Mouse (Mus musculus): ENCODE data around the gene Tbx21.

The Tbx21 gene

GRCm38 (mm10) chr11:97114671-97115601 is at the start of gene Tbx21:
Tbx21 (minus strand) TSS chr11:97115331.
- peak; percentile 66 for DNase-seq

DNA sequence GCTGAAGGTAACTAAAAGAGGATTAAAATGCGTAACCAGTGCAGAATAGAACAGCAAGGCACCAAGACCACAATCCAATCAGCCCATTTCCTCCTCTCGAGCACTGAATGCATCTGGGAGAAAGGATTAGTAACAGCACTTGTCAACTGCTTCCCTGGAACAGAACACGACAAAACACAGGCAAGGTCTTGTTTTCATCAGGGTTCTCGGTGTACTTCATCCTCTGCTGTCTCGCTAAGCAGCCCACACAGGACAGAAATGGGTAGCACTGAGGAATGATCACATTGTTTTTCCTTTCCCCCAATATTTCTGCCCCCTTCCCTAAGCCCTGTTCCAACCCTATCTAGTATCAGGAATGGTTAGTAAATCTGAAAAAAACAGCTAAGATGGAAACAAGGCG is 45.2 kb upstream of the Tbx21 start:
- DNase-seq: no peak

- DNase-seq: no peak
Observed at GRCm38 (mm10) chr11:97156999-97157398, 41.9 kb upstream of the Tbx21 start.

- DNase-seq: peak; percentile 56
Observed at GRCm38 (mm10) chr11:97152662-97153287, 37.6 kb upstream of the Tbx21 start.

DNA sequence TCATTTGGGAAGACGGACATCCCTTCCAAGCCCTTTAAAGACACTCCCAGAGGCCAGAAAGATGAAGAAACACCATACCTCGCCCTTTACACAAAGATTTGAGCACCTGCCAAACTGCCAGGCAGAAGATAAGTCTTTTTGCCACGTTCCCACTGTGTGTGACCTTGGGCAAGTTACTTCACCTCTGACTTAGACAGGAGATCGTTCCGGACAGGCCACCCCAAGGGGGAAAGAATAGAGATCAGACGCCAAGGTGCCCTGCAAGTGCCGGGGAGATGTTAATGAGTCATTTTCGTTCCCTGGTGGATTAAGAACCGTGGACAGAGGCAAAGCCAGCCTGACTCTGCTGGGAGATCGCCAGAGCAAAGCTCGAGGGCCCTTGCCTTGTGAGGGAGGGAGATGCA is 36.9 kb upstream of the Tbx21 start:
- DNase-seq: peak; percentile 53

DNA sequence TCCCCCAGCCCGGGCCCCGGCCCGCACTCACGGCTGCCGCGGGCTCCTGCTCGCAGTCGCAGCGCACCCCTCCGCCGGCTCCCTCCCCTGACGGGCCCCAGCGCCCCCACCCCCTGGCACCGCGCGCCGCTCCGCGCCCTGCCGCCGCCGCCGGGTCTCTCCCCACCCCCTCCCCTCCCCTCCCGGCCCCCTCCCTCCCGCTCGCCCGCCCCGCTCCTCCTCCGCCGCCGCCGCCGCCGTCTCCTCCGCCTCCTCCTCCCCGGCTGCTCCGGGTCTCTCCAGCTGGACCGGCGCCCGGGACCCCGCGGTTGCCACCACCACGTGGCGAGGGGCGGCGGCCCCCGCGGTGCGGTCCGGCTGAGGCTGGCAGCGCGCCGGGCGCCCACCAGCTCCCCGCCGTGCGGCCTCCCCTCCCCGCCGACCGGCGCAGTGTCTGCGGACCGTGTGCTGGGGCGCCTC is 36.2 kb upstream of the Tbx21 start, which contains the start of gene Tbkbp1:
Gene Tbkbp1, minus strand, starts transcription at position 153 of the 459 bp plus-strand sequence.
- peak; percentile 68 for DNase-seq

- DNase-seq: peak; percentile 92
Observed at GRCm38 (mm10) chr11:97150411-97151330, 35.5 kb upstream of the Tbx21 start.

DNA sequence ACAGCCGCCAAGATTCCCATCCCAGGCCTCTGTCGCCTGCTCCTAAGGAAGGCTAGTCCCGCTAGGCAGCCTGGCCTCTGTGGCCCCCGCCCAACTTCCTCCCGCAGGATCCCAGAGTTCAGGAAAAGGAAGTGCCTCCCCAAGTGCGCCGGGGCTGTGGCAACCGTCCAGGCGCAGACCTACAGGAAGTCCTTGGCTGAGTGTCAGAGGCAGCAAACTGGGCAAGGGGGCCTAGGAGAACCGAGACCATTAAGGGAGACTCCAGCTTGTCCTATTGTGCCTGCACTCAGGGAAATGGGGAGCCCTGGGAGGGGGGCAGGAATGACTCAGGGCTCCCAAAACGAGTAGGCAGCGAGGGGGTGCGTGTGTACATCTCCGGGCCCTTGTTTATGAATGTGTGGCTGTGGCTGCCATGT is 34.9 kb upstream of the Tbx21 start:
- DNase-seq: peak; percentile 62

GRCm38 (mm10) chr11:97149026-97149425 is 33.9 kb upstream of the Tbx21 start:
- no peak for DNase-seq

DNA sequence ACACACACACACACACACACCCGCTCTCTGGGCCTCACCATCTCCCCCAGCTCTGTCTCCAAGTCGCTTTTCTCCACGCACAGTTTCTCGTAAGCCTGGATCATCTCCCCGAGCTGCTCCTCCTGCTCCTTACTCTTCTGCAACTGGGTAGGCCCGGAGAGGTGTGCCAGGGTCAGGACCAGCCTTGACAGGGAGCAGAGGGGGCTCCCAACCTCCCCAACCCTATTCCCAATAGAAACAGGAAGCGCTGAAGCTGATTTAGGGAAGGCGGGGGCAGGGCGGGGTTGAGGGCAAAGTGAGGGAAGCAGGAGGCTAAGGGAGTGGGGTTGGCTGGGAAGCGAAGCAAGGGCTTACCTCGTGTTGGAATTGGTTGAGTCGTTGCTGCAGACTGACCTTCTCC is 33.5 kb upstream of the Tbx21 start:
- no peak for DNase-seq

- no peak for DNase-seq
Observed at GRCm38 (mm10) chr11:97147333-97147732, 32.2 kb upstream of the Tbx21 start.

GRCm38 (mm10) chr11:97146724-97147123 is 31.6 kb upstream of the Tbx21 start:
- DNase-seq: peak; percentile 73

DNA sequence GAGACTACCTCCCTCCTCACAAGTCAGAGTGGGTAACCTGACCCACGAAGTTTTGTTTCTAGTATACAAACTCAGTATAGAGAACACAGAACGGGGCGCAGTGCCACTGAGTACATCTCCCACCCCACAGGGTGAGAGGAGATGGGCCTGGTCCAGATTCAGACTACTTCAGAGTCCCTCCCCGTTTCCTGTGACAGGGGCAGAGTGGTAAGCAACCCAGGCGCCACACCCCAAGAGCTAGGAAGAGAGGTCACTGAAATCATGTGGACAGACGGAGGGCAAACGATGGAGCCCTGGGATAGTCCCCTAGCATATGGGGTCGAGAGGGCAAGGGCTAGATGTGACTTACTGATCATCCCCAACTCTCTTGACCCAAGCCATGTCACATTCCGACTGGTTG is 30.8 kb upstream of the Tbx21 start:
- DNase-seq: no peak

- DNase-seq: no peak
Observed at GRCm38 (mm10) chr11:97145320-97145719, 30.2 kb upstream of the Tbx21 start.

- DNase-seq: no peak
Observed at GRCm38 (mm10) chr11:97143196-97143900, 28.2 kb upstream of the Tbx21 start.

- no peak for DNase-seq
Observed at GRCm38 (mm10) chr11:97142159-97142608, 27.1 kb upstream of the Tbx21 start.

DNA sequence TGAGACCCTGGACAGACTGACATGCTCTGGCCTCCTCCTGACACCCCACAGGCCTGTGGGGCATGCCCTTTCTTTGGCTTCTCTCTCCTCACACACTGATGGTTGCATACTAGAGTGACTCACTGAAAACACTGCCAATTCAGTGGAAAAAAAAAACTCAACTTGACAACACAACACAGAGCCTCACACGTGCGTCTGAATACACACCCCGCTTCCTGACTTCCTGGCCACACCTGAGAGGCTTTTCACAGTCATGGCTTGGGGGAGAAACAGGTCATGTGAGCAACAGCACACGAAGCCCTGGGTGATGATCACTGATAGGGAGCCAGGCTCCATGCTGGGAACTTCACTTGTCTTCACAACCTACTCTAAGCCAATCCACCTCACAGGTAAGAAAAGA is 25.7 kb upstream of the Tbx21 start:
- DNase-seq: no peak

DNA sequence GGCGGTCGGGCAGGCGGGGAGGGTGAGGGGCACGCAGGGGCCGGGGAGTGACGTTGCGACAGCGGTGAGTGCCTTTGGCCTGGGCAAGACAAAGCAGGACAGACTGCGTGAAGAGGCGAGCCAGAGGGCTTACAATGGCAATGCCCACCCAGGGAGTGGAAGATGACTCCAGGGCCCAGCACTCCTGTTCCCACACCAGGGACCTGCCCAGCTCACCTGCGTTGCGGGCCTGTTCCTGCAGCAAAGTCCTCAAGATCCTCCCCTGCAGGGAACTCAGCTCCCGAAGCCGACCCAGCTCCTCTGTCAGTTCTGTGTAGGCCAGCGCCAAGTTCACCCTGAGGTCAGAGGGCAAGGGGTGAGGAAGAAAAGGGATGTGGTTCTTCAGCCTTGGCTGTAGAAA is 24.1 kb upstream of the Tbx21 start:
- no peak for DNase-seq

GRCm38 (mm10) chr11:97138554-97139226 is 23.6 kb upstream of the Tbx21 start:
- peak; percentile 73 for DNase-seq

DNA sequence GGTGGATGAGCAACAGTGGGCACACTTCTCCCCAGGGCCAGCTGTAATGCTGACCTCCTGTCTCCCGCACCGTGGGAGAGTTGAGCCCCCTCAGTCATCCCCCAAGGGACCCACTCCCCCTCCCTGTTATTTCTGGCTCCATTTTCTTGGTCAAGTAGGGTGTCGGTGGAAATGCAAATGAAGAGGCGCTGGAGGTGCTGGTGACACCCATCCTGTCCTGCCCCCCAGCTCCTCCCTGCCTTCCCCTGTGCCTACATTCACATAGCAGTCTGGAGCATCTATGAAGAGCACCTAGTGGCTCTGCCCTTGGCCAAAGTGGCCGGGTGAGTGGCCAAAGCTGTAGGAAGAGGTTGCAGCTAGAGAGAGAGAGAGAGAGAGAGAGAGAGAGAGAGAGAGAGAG is 18.1 kb upstream of the Tbx21 start:
- no peak for DNase-seq

DNA sequence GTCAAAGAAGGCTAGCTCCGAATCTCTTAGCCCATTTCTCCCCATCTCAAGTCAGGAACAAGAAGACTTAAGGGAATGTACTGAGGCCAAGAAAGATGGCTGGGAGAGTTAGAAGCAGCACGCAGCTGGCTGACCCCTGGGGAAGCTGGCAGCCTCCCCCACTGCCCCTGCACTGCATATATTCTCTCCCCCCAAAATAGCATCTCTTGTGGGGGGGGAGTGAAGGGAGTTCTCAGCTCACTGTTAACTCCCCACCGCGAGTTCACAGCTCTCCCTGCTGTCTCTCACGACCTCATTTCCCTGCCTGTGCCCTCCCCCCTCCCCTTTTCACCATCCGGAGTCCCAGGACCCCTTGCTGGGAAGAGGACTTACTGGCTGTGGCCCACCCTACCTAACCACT is 17.1 kb upstream of the Tbx21 start:
- no peak for DNase-seq

DNA sequence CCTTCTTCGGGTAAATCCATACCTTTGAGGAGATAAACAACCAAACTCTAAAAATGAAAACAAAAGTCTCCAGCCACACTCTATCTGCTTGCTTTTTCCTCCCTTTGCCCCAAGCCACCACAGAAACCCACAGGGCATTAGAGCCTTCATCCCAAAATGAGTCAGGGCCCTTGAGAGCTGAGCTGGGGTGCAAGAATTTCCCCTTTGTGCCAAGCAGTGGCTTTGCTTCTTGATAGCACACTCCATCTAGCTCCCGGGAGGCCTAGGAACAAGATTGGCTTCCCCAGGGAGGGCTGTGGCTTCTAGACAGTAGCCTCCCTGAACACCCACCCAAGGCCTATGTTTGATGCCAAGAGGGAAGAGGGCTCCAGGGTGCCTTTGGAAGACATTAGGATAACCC is 16.6 kb upstream of the Tbx21 start:
- DNase-seq: no peak
